Mouse (Mus musculus) c-Kit-positive CD71-negative TER-119-negative erythroid progenitor cells, embryonic 14.5 days (primary cell): ENCODE data around the gene Slc22a2.
"Not testable (repeated sequence)": the region's sequence is repeated elsewhere in the genome, so short reads cannot be mapped to it uniquely, and the experiment has no call there.

Experiments used
- DNase-seq: peaks from one replicate; pipeline ENCODE4 v3.0.0-alpha.2; 2013; ENCODE audit warnings: low read depth

Gene Slc22a2

GRCm38 (mm10) chr17:12583991-12584390 lies at the start of gene Slc22a2:
TSS of gene Slc22a2 (plus strand) at chr17:12584132.
- no peak for DNase-seq

GRCm38 (mm10) chr17:12534353-12535145 lies 49.4 kb upstream of the Slc22a2 start:
- DNase-seq: peak; percentile 84

GRCm38 (mm10) chr17:12562215-12562614 lies 21.7 kb upstream of the Slc22a2 start:
- DNase-seq: no peak

DNA sequence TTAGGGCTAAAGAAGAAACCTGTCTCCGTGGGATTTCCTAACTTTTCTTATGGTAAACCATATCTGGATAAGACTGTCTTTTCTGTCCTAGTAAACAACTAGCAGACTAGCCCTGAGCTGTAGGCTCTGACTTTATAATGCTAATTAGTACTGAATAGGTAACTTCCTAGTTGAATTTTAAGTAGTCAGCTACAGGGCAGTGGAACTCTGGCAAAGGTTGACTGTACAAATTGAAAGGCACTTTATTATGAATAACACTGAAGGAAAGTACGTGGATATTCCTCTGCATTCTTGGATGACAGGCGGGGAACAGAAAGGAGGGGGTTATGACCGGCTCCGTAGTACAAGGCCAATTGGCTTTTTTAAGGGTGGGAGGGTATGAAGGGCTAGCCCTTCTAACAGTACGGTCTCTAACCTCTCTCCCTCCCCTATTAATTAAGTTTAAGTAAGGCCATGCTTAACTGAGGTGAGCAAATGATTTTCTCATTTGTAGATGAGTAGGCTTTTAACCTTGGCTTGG lies 19.4 kb upstream of the Slc22a2 start:
- not testable (repeated sequence) for DNase-seq

GRCm38 (mm10) chr17:12565443-12565842 lies 18.5 kb upstream of the Slc22a2 start:
- no peak for DNase-seq

- DNase-seq: no peak
Observed at GRCm38 (mm10) chr17:12571316-12571715, 12.6 kb upstream of the Slc22a2 start.

DNA sequence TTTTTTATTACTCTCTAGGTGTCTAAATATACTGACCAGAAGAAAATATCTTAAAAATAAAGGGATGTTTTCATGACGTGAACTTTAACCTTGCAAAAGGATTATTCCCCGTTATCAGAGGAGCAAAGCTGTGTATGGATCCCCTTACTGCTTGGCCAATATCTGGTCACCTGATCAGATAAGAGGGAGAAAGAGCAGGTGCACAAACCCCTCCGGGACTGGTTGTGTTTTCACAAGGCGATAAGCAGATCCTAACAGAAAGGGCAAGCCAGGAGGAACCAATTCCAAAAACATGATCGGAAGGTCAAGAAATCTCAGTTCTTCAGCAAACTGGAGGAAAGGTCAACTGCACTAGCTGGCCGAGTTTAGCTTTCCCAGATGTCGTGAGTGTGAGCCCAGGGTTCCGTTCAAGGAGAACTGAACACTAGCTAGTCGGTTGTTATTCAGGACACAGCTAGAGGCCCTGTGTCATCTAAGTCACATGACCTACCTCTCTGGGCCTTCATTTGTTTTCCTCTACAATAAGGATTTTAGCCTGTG lies 11.9 kb upstream of the Slc22a2 start:
- DNase-seq: no peak

DNA sequence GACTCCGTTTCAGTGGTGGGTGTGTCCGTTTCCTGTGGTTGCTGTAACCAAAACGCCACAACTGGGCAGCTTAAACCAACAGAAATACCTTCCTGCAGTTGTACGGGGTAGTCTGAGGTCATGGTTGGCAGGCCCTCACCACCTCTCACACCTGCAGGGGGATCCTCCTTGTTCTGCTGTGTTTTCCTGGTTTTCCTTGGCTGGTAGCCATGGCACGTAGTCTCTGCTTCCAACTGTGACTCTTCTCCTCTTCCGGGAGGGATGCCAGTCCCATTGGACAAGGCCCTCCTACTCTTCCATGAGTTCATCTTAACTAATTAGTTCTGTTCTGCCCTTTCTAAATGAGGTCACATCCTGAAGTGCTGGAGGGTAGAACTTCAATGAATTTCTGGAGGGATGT lies 8.5 kb upstream of the Slc22a2 start:
- DNase-seq: no peak

DNA sequence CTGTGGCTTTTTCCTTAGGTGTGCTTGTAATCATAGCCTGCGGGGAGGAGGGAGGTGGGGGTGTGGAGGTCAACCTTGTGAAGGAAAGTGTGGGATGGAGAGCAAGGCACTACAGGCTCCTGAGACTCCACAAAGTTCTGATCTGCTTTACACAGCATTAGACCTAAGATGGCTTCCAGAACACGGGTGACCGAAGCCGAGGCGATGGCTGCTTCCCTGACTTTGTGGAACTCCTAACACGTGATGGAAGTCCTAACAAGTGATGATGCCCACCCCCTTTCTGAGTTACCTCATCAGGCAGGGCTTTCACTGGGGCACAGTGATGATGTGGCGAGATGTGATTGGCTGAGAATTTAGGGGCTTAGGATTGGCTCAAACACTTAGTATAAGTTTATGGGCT lies 6.8 kb upstream of the Slc22a2 start:
- no peak for DNase-seq

- DNase-seq: no peak
Observed at GRCm38 (mm10) chr17:12585366-12585765, 1.4 kb downstream of the Slc22a2 start.

- DNase-seq: no peak
Observed at GRCm38 (mm10) chr17:12586966-12587365, 3.0 kb downstream of the Slc22a2 start.

DNA sequence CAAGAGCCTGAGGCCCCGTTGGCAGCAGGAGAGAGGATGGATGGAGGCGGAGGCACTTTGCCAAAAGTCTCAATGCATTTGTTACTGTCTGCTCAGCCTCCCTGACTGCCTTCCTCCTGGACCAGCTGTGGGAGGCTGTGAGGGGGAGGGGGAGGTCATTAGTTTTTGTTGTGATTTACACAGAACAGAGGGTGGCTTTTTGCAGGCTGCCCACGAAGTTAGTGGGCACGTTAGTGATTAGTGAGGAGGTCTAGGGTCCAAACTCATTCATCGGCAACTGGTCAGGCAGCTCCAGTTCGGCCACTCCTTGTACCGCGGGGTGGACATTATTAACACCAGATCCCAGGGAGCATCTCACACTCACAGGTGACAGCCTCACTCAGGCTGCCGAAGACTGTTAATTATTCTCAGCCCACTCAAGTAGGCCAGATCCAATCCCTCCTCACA lies 4.9 kb downstream of the Slc22a2 start:
- DNase-seq: no peak

- no peak for DNase-seq
Observed at GRCm38 (mm10) chr17:12590911-12591625, 7.1 kb downstream of the Slc22a2 start.

- no peak for DNase-seq
Observed at GRCm38 (mm10) chr17:12595846-12596515, 12.0 kb downstream of the Slc22a2 start.

GRCm38 (mm10) chr17:12606634-12607033 lies 22.7 kb downstream of the Slc22a2 start:
- DNase-seq: no peak

- no peak for DNase-seq
Observed at GRCm38 (mm10) chr17:12607202-12607601, 23.3 kb downstream of the Slc22a2 start.

GRCm38 (mm10) chr17:12614511-12615385 lies 30.8 kb downstream of the Slc22a2 start:
- no peak for DNase-seq

GRCm38 (mm10) chr17:12615429-12615828 lies 31.5 kb downstream of the Slc22a2 start:
- DNase-seq: no peak

DNA sequence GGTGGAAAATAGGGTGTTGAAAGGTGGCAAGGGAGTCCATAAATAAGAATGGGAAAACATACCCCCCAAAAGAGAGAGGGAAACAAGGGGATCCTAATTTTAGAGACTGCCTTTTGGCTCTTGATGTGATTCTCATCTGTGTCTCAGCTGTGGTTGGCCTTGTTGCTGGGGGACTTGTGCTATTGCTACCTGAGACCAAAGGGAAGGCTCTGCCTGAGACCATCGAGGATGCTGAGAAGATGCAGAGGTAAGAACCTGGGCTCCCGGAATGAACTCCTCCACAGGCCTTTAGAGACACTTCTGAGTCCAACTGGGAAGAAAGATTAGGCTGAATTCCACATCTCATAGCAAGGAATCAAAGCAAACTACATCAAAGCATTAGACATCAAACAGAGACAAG lies 35.7 kb downstream of the Slc22a2 start:
- no peak for DNase-seq

GRCm38 (mm10) chr17:12627983-12628382 lies 44.1 kb downstream of the Slc22a2 start:
- DNase-seq: no peak
